Mouse (Mus musculus) Muller cell, postnatal 12 days (primary cell): ENCODE measurements at regions not wholly inside any gene's neighbourhood (a gene's known extent, or its start where the extent isn't known, plus 50 kb on each side); places are given as distances from the start of the nearest gene placed in this dataset.

ENCODE experiments used
- DNase-seq: peaks from one replicate; pipeline ENCODE4 v3.0.0-alpha.2; 2015; ENCODE audit errors: inconsistent ontology term

DNA sequence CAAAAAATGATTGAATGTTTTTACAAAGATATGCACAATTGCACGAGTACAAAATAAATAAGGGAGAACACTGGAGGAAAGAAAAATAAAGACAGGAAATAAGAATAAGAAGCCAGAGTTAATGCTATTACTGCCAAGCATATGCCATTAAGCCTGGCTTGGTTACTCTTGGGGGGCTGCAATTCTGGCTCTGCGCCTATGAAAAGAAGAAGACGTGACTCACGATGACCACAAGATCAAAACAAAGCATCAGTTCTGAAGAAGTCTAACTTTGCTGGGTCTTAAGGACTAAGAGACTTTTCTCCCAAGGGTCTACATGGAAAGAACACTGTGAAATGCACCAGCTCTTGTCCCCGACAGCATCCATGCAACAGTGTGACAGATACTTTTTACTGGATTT is 454.8 kb upstream of the Mpdz start:
- no peak for DNase-seq

DNA sequence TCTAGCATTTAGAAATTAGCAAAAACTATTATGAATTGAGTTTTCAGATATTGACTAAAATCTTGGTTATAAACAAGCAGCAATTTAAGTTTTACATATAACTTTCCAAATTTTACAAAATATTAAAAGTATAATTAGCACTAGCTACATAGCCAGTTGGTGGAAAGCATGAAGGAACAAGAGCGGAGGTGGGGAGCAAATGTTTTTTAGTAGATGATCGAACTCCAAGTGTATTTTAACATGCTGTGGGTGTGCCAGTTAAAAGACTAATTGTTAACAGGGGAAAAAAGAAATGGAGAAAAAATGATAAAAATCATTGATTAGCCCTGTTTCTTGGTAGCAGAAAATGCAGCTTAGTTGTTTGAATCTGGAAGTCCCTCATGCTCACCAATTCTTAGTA is 426.3 kb upstream of the Mpdz start:
- no peak for DNase-seq

DNA sequence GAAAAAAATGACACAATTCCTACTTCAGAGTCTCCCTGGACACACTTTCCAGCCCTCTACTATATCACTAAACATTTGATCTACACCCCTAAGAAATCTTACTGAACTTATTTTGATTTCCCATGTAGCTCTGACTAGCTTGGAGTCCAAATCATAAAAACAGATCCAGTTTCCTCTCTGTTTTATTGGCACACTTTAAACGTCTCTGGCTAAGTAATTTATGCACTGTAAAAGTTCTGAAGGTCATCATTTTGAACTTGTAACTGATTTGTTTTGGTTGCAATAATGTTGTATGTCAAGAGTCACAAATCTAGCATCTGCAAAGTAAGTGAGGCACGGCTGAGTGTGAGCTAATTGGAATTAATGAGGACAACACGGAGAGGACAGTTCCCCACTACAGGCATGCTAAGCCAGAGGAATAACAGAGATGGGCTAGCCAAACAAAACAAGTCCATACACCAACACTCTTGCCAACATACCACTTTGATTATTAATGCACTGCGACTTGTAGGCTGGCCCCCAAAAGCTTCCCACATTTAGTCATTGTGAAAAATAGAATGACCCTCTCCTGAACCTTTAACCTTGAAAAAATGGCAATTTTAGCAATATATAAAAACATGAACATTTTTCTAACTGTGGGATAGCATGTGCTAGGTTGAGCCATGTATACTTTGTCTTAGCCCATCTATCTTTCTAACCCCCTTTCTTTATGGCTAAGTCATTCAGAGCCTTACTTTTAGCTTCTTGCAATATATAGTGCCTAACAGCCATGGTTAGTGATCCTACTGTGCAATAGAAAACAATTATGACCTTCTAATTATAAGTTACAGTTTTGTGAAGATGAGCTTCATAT is 399.3 kb upstream of the Mpdz start:
- peak; percentile 67 for DNase-seq

DNA sequence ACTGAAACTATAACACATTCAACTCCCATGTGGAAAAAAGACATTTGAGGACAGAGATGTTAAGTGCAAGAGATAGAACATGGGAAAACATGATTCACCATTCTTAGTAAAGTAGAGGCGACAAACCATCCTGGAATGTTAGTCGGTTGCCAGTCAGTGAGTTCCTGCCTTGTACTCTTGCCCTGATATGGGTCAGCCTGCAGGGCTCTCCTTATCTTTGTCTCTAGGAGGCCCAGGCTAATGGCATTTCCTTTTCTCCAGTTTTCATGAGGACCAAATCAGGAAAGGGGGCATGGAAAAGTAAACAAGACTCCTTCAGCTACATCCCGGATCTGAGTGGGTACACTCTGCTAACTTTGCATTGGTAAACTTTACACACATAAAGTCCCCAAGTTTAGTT is 387.4 kb upstream of the Mpdz start:
- DNase-seq: peak; percentile 62

DNA sequence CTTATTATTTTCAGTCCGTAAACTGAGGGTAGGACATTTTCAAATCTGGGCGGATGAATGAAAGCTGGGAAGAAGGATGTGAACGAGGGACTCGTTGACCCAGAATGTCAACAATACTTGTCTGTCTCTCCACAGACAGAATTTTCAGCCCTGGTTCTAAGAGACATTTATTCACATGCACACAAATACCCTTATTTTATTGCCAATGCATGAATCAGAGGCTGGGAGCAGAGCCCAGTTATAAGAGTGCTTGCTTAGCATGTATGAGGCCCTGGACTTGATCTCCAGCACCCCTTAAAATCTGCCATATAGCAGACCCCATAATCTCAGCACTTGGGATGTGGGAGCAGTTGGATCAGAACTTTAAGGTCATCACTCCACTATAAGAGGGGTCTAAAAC is 384.8 kb upstream of the Mpdz start:
- peak; percentile 55 for DNase-seq

DNA sequence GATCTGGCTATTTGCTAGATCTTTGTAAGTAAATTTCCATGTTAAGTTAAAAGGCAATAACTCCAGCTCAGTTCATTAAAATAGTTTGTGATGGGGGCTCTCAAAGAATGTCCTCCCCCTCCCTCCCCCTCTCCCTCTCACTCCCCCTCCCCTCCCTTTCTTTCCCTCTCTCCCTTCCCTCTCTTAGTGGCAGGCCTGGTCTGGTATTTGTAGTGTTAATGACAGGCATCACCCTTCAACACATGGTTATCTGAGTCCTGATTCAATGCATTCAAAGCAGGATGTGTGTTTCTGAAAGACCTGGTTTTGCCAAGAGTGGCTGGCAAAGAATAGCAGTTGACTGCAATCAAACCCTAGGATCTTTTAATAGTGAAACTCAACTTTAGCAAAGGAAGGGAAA is 383.4 kb upstream of the Mpdz start:
- DNase-seq: no peak

DNA sequence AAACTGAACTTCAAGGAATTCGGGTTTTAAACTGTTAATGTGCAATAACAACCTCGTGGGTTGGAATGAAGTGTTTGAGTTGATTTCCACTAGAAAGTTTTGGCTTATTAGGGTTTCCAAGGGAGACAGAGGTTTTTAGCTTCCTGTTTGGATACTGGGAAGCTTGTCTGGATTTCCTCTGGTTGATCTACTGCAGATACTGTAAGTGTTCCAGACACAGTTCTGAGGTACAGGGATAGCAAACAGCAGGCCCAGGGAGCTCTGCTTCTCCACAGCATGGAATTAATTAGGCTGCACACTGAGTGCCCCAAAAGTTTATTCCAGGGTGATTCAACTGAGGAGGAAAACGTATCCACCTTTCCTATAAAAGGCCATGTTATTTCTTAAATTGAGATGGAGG is 381.0 kb upstream of the Mpdz start:
- no peak for DNase-seq

DNA sequence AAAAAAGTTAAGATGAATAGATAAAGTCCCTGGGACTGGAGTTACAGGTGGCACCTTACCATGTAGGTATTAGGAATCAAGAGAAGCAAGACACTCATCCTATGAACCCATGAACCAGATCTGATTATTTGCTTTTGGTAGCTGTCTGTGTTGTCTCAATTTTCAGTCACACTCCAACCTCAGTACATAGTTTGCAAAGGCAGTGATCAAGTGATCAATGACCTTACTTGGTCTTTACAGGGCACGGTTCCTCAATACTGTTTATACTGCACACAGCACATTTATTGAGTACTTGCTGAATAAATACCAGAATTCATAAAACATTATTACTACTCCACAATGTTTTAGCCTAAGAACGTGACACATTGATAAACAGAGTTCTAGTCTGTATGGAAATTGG is 346.7 kb upstream of the Mpdz start:
- no peak for DNase-seq

DNA sequence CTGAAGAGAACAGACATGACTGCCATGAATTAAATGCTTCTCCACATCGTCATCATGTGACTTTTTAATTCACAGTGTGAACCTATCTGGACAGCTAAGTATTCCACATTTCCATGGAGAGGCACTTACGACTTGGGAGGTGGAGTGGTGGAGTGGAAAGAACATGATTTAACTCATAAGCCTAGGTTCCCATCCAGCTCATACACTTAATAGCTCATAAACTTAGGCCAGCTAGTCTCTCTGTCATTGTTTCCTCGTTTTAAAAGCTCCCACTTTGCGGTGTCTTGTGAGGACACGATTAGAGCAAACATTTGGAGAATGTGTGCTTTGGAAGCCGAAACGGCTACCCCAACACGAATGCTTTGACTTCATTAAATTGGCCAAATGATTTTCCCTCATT is 346.0 kb upstream of the Mpdz start:
- DNase-seq: peak; percentile 56

DNA sequence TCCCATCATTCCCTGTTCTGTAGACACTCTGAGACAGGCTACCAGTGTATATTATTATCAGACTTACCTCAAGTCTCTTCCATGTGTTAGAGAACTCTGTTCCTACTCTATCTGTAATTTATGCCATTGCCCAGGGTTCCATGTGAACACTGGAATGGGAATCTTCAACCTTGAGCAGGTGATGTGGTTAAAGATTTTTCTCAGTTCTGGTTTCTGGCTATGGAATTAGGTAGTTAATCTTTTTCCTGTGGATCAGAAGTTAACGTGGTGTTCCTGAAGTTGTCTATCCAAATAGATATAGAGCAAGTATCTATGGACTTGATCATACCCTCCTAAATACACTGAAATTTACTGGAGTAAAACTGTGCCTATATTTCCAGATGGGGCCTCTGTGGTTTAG is 339.4 kb upstream of the Mpdz start:
- DNase-seq: no peak

DNA sequence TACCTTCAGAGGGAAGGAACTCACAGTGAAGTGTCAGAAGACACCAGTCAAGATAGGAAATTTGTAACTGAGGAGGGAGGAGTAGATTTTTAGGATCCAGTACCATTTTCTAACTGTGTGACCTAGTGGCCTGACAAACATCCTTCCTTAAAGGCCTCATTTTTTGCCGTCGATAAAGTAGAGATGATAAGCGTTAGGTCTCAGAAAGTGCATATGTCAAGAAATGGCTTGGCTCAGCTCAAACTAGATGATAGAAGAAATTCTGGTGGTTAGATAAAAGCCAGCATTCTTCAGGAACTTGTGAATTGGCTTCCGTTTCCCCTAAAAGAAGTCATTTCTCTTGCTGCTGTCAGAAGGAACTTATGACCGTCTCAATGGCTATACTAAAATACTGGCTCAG is 324.1 kb upstream of the Mpdz start:
- no peak for DNase-seq

DNA sequence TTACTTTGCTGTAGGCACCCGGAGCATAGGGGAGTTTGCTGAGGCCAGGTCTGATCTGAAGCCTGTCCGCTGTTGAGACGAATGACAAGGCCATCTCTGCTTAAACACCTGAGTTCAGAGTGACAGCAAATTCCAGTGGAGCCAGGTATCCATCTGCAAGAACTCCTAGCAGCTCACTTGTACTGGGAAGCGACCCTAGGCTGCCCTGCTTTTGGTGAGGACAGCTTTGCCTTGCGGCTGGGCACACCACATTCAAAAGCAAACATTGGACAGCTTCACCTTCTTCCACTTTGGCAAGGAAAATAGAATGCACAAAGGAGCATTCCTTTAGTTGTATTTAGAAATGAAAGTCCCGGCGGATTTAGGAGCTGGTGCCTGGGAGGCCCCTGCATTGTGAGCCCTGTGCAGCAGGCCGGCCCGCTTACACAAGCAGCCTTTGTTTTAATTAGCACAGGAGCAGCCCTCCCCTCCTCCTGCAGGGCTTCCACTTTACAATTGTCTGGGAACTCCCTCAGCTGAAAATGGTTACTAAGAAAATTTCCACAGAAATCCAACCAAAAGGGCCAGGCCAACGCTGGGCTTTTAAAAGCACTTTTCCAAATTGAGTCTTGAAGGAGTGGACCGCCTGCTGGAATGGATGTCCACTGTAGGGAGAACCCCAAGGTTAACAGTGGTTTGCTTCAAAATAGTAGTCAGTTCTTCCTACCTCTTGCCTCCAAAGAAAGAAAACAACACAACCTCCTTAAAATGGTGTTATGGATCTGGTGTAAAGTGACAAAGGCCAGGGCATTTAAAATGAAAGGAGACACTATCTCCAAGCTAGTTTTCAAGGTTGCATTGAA is 321.6 kb upstream of the Mpdz start:
- DNase-seq: peak; percentile 73

DNA sequence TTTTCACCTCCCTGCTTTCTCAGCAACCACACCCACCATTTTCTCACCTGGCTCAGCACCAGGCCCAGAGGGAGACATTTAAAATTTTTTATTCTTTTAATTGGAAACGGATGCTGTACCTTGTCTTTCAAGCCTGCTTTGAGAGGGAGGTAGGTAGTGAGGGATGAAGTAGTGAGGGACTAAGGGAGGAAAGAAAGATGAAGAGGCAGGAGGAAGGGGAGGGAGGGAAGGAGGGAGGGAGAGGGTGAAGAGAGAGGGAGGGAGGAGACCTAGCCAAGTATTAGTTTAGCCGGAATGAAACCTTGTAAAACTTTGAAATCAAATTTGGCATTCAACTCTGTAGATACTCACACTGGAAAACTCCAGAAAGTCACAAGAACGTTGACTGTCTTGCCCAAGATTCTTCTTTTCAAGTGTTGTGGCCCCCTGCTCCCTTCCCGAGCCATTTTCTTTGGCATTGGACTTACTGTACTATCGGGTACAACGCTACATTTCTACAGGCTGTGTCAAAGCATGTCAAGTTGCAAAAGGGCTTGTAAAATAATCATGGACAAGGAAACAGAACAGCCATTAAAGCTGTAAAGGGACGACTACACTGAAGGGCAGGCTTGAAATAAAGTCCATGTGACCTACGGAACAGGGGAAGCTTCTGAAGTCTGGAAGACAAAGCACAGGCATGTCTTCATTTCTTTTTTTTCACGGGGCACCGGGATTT is 320.9 kb upstream of the Mpdz start:
- DNase-seq: peak; percentile 26

DNA sequence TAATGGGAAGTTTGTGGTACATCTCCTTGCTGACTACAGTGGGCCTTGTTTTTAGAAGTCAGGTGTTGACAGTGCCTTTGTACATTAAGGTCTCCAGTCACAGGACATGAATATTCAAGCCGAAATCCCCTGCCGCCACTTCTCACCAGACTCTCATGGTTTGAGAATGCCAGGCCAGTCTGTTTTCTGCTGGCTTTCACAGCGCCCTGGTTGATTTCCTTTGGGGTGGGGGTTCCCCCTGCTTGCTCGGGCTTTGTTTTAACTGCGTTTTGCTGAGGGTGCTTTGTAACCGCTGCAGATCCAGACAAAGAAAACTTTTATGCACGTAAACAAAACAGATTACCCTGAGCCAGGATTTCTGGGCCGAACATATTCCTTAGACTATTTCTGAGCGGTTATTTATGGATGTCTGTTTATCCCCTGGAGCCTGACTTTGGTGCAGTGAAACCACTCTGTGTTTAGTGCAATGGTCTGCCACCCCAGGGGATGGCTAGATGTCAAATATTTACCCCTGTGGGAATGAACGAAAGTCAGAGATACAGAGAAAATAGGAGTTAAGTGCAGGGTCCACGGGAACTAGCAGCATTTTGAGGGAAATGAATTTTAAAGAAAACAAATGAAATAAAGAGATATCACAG is 320.1 kb upstream of the Mpdz start:
- DNase-seq: peak; percentile 49

DNA sequence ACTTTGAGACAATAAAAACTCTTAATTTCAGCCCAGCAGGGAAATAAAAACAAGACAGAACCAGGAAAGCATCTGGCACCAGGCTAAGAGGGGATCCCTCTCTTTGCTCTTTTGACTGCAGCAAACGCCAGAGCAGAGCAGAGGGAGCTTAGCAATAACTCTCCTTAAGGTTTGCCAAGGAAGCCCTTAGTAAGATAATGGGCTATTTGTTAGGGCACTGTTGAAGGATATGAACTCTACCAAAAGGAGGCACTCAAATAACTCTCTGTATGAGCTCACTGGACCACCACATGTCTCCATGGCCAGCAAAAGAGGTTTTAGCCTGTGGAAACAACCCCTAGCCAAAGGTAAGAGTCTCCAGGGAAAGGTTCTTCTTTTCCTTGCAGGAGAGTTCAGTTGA is 315.3 kb upstream of the Mpdz start:
- DNase-seq: no peak

DNA sequence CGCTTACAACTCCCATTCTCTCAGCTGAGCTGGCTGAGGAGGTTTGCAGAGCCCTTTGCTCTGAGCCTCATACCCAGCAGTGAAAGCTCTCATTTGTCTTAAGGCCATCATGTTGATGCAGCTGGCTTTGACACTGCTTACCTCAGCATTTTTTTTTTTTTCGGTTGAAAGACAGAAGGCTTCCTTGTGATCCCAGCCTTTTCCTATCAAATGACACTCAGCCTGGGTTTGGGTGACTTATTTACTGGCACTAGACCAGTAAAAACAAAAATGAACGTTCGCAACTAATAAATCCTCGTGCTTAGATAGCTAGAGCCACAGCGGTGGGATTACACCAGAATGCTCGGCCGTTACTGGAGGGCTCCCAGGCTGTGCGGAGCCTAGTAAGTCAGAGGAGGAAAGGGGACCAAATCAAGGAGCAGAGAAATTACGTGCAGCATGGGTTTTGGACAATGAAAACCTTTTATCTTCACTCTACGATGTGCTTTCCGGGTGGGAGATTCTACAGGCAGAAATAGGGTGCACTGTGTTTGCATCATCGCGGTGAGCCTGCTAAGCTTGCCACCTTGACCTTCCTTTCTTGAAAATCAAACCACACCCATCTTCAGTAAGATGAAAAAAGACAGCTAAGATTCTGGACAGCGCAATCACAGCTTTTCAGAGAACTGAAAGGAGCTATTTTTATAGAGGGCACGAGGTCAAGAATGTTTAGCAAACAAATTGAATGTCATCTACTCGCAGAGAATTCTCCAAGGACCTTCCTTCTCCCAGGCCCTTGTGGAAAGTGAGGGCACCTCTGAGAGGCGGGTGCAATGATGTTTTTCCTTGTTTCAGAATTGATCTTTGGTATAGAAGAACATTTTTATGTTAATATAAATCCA is 302.3 kb upstream of the Mpdz start:
- no peak for DNase-seq

DNA sequence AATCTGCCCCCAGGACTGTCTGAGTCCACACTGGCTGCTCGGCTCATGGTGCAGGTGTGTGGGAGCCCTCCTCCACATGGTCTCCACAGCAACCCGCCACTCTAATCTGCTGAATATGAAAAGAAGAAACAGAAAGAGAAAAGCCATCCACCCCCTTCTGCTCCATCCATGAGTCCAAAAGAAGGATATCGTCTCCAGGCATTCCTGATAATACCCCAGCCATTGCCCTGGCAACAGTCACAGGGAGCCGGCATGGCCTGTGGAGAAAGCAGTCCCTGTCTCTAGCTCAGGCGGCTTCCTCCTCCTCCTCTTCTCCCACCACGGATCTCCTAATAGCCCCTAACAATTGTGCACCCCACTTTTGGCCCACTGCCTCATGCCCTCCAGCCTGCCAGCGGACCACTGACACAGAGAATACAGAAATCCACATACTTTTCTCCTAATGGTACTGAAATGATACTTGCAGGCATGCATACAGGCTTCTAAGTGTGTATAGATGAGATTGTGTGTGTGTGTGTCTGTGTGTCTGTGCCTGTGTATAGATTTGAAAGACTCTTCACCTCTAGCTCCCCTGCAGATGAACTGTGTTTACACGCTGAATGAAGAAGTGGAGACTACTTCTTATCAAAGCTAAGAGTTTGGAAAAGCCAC is 301.5 kb upstream of the Mpdz start:
- no peak for DNase-seq

DNA sequence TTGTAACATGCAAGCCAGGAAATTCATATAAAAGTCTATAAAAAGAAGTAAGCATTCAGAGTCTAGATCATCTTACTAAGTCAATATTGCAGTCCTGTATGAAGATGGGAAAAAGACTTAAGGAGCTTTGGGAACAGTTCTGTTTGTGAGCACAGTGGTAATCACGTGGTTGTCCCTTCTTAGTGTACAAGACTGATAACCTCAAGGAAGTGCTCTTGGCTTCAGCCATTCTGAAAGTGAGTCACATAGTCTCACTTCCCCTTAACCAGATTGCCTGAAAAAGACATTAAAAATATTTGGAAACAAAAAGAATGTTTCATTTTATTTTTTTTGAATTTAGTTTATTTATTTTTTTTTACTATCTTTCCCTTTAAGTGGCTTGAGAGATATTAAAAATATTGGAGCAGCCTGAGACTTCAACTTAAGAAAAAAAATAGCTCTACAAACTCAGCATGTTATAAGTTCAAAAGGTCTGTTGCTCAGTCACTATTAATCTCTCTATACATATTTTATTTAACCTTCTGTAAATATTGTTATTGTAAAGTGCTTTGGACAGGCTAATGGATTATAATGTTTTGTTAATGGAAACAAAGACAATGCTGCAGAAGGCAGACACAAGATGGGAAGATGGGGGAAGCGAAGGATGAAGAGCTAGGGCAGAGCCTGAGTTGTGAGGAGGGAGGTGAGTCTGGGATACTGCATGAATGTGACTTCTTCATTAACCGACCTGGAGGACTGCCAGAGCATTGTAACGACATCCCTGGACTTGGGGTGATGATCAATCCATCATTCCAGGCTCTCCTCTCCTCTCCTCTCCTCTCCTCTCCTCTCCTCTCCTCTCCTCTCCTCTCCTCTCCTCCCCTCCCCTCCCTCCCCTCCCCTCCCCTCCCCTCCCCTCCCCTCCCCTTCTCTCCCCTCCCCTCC is 300.2 kb upstream of the Mpdz start:
- no peak for DNase-seq

DNA sequence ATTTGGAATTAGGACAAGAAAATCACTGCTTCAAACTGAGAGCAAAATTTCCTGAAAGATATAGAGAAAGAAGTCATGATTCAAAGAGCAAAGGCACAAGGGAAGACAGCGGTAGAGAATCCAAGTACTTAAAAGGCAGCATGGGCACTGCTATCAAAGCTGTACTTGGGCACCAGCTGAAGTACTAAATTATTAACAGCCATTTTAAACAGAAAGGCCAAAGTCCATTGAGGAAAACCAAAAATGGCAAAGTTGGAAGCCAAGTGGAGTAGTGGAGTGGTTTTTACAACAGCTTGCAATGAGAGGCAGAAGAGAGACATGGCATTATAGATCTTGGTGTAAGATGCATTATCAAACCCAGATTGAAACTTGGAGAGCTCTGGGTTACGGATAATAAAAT is 291.8 kb upstream of the Mpdz start:
- DNase-seq: no peak
